Mouse (Mus musculus) intestine, embryonic 16.5 days (tissue): ENCODE measurements around the gene Gprasp2. TPM values are rescaled to one million over a fixed set of nuclear protein-coding genes. Genes with fewer than 3 reads are reported as not detected.
"Not testable (repeated sequence)": the region's sequence is repeated elsewhere in the genome, so short reads cannot be mapped to it uniquely, and the experiment has no call there.

Source experiments
- ATAC-seq: fragments of 200-750 bp; cut with Nextera tagmentation; 2 replicates; pipeline ENCODE4 v1.8.0; 2017; ENCODE audit warnings: moderate TSS enrichment, moderate library complexity
- H3K27ac ChIP-seq: fragments of 300-500 bp; sonication (generic); 2 replicates; pipeline ENCODE4 v1.5.1; 2014; ENCODE audit warnings: mild to moderate bottlenecking, low read length
- H3K27me3 ChIP-seq: fragments of 300-500 bp; sonication (generic); replicated peaks from 2 replicates; pipeline ENCODE4 v1.6.1; 2014; ENCODE audit warnings: low read length, control low read depth, mixed read lengths; ENCODE audit not compliant: control insufficient read depth, insufficient read depth
- H3K36me3 ChIP-seq: fragments of 300-500 bp; sonication (generic); 2 replicates; pipeline ENCODE4 v1.6.1; 2014; ENCODE audit warnings: low read length, control low read depth; ENCODE audit not compliant: control insufficient read depth, insufficient read depth
- H3K4me1 ChIP-seq: fragments of 300-500 bp; sonication (generic); 2 replicates; pipeline ENCODE4 v1.6.1; 2014; ENCODE audit warnings: low read length, control low read depth, mixed read lengths; ENCODE audit not compliant: control insufficient read depth, insufficient read depth
- H3K4me2 ChIP-seq: fragments of 300-500 bp; sonication (generic); 2 replicates; pipeline ENCODE4 v1.6.1; 2014; ENCODE audit warnings: low read depth, low read length, control low read depth
- H3K4me3 ChIP-seq: fragments of 300-500 bp; sonication (generic); 2 replicates; pipeline ENCODE4 v1.5.1; 2014; ENCODE audit warnings: mild to moderate bottlenecking, low read length
- H3K9ac ChIP-seq: fragments of 300-500 bp; sonication (generic); 2 replicates; pipeline ENCODE4 v1.6.1; 2014; ENCODE audit warnings: low read depth, low read length
- H3K9me3 ChIP-seq: fragments of 300-500 bp; sonication (generic); 2 replicates; pipeline ENCODE4 v1.6.1; 2016; ENCODE audit warnings: low read length, control low read depth; ENCODE audit not compliant: control insufficient read depth
- WGBS: fragments of 180-500 bp; shearing (Covaris S2); extraction: QIAGEN DNeasy Blood & Tissue Kit; methylation state at CpG from one replicate; pipeline ENCODE4 v1.1.7; 2014; 5-methylcytosine and 5-hydroxymethylcytosine counted together
- polyA plus RNA-seq: library from polyadenylated mRNA; unstranded; fragments of >200 nt; fragmentation: Nextera tagmentation; extraction: Ambion mirVana; gene quantifications from 2 replicates; pipeline ENCODE4 v1.2.1, GENCODE M21; 2015

The Gprasp2 gene
- 11.7 and 12.6 TPM in 2 replicates for polyA plus RNA-seq

GRCm38 (mm10) chrX:135838521-135839360 lies at the start of gene Gprasp2:
Gene Gprasp2 (plus strand): TSS chrX:135839034.
- Histone ChIP-seq H3K4me3 (peak within 1 kb of the TSS; percentile 46), H3K9ac (peak within 1 kb of the TSS; percentile 56; the same call in 1 of the 2 replicates), H3K4me2 (peak within 1 kb of the TSS; percentile 52)
- H3K4me1 ChIP-seq, H3K27me3 ChIP-seq, H3K27ac ChIP-seq, H3K36me3 ChIP-seq, H3K9me3 ChIP-seq: not testable (repeated sequence)
- peak; percentile 84 for ATAC-seq
- 29% methylated on average over 25 of the region's 32 CpGs for WGBS

DNA sequence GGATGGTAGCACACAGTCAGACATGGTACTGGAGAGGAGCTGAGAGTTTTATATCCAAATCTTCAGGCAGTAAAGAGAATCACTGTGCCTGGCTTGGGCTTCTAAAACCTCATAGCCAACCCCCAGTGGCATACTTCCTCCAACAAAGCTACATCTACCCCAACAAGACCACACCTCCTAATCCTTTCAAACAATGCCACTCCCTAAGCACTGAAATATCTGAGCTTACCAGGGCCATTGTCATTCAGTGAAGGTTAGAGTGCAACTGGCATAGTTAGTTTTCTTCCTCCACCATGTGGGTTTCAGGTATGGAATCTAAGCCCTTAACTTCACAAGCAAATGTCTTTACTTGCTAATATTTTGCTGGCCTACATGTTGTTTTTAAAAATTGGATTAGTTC lies 47.3 kb upstream of the Gprasp2 start:
- Histone ChIP-seq H3K36me3 (no peaks in the 10 kb centered on the region), H3K4me2 (no peak overlapping the region), H3K27ac (no peak overlapping the region), H3K4me1 (no peaks in the 10 kb centered on the region), H3K9ac (no peak overlapping the region), H3K9me3 (no peaks in the 10 kb centered on the region), H3K4me3 (no peak overlapping the region), H3K27me3 (no peaks in the 10 kb centered on the region)
- ATAC-seq = no peak

- H3K4me1 ChIP-seq = no peaks in the 10 kb centered on the region
- no peaks in the 10 kb centered on the region for H3K9me3 ChIP-seq
- no peak overlapping the region for H3K4me3 ChIP-seq
- no peaks in the 10 kb centered on the region for H3K36me3 ChIP-seq
- H3K27ac ChIP-seq = no peak overlapping the region
- 55% methylated on average over 6 of the region's 6 CpGs for WGBS
- ATAC-seq = no peak
- H3K27me3 ChIP-seq = no peaks in the 10 kb centered on the region
- H3K4me2 ChIP-seq = no peak overlapping the region
- no peak overlapping the region for H3K9ac ChIP-seq
These were observed 46.5 kb upstream of the Gprasp2 start for GRCm38 (mm10) chrX:135792326-135792725.

DNA sequence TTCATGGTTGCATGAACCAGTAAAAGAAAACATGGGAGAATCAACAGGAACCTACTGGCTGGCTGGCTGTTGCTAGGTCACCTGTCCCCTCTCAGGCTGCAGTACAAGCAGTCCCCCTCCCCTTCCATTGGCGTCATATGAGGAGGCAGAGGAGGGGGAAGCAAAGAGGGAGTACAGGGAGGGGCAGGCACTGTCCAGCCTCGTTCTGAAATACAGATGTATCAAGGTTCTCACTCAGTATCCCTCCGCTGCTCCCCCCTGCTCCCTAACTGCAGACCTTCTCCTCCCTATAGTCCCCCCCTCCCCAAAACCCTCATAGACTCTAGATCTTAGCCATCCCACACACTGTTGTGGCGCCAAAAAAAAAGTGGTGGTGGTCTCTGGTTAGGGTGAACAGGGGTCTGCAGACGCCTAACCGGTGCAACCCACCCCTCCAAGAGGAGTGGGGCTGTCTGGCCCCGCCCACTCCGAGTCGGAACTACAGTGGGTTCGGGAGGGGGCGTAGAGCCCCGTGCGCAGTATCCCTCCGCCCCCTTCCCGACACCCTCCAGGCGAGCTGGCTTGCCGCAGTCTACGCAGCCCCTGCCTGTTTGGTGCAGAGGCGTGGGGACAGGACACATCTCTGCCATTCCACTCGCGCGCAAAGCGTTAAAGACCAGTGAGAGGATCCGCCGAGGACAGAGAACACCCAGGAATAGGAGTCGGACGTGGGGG lies 43.1 kb upstream of the Gprasp2 start:
- Histone ChIP-seq H3K4me3 (peak overlapping the region; percentile 53), H3K4me2 (peak overlapping the region; percentile 58), H3K9ac (peak overlapping the region; percentile 64)
- H3K27ac ChIP-seq, H3K36me3 ChIP-seq, H3K4me1 ChIP-seq, H3K27me3 ChIP-seq, H3K9me3 ChIP-seq: not testable (repeated sequence)
- peak; percentile 88 for ATAC-seq
- 23% methylated on average over 25 of the region's 27 CpGs for WGBS

DNA sequence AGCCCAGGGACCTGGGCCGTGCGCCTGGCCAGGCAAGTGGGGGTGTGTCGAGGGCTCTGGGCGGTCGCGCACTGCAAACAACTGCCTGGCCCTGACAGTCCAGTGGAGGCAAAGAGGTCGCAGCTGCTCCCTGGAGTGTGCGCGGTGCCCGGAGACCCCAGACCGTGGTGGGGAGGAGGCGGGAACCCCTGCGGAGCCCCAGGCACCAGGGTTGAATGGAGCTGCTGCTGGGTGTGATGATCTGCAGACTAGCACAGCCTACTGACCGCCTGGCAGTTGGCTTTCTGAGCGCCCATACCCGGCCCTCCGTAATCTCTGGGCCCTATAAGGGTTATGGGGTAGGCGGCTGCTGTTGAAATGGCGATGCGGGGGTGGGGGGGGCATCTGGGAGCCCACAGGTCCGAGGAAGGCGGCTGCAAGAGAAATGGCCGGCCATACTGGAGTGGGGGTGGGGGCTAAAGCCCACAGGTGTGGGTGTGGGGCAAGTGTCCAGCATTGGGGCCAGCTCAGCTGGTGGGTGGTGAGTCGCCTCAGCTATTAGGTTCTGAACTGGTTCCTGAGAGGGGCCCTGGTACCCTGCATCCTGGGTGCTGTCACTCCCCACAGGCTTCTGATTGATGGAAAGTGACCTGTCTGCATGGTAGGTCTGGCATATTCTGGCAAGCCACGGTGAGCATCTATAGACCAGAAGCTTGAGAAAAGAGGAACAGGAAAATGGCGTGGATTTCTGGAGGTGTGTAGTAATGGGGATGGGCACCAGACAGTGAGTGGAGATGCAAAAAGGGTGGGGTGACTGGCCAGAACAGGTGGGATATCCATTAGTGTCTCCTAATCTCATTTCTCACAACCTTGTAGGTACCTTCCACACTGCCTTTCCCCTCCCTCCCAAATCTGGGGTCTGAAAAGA lies 42.3 kb upstream of the Gprasp2 start:
- H3K27ac ChIP-seq, H3K36me3 ChIP-seq, H3K9me3 ChIP-seq, H3K4me1 ChIP-seq, H3K27me3 ChIP-seq: not testable (repeated sequence)
- peak overlapping the region; percentile 58 for H3K4me2 ChIP-seq
- H3K9ac ChIP-seq = peak overlapping the region; percentile 64
- peak overlapping the region; percentile 53 for H3K4me3 ChIP-seq
- 19% methylated on average over 22 of the region's 26 CpGs for WGBS
- peak; percentile 76 for ATAC-seq

- H3K36me3 ChIP-seq, H3K4me1 ChIP-seq, H3K27me3 ChIP-seq, H3K27ac ChIP-seq, H3K9me3 ChIP-seq: not testable (repeated sequence)
- peak within 1 kb of the TSS; percentile 58 for H3K4me2 ChIP-seq
- peak within 1 kb of the TSS; percentile 64 for H3K9ac ChIP-seq
- ATAC-seq = 0 out of 2 replicates have a peak, but pooled peaks have one; percentile 30
- H3K4me3 ChIP-seq = peak within 1 kb of the TSS; percentile 53
- WGBS = 4% methylated on average over 3 of the region's 5 CpGs
These were observed 41.6 kb upstream of the Gprasp2 start, which contains the start of gene Bhlhb9 for GRCm38 (mm10) chrX:135797212-135797644. Gene Bhlhb9 (plus strand): TSS chrX:135797594.

- H3K4me3 ChIP-seq = no peak overlapping the region
- no peaks in the 10 kb centered on the region for H3K4me1 ChIP-seq
- no peaks in the 10 kb centered on the region for H3K27me3 ChIP-seq
- ATAC-seq = no peak
- no peak overlapping the region for H3K27ac ChIP-seq
- no peak overlapping the region for H3K9ac ChIP-seq
- no peaks in the 10 kb centered on the region for H3K9me3 ChIP-seq
- H3K36me3 ChIP-seq = no peaks in the 10 kb centered on the region
- 86% methylated on average over 3 of the region's 3 CpGs for WGBS
- no peak overlapping the region for H3K4me2 ChIP-seq
These were observed 34.7 kb upstream of the Gprasp2 start for GRCm38 (mm10) chrX:135804149-135804548.

- Histone ChIP-seq H3K27me3 (no peaks in the 10 kb centered on the region), H3K36me3 (no peaks in the 10 kb centered on the region), H3K27ac (no peak overlapping the region), H3K9ac (no peak overlapping the region), H3K4me3 (no peak overlapping the region), H3K9me3 (no peaks in the 10 kb centered on the region), H3K4me2 (no peak overlapping the region), H3K4me1 (no peaks in the 10 kb centered on the region)
- 13% methylated on average over 1 of the region's 1 CpGs for WGBS
- no peak for ATAC-seq
These were observed 33.1 kb upstream of the Gprasp2 start for GRCm38 (mm10) chrX:135805780-135806179.

DNA sequence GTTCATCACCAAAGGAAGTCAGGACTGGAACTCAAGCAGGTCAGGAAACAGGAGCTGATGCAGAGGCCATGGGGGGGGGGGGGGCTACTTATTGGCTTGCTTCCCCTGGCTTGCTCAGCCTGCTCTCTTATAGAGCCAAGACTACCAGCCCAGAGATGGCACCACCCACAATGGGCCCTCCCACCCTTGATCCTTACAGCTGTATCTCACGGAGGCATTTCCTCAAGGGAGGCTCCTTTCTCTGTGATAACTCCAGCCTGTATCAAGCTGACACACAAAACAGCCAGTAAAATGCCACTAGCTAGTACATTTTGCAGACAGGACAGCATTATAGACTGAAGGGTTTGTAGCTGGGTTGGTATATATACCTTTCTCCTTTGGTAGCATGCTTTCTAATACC lies 2.9 kb upstream of the Gprasp2 start:
- not testable (repeated sequence) for H3K4me3 ChIP-seq, H3K4me1 ChIP-seq, H3K4me2 ChIP-seq, H3K36me3 ChIP-seq, H3K9me3 ChIP-seq, ATAC-seq, H3K27me3 ChIP-seq, H3K9ac ChIP-seq, H3K27ac ChIP-seq
- WGBS = 24% methylated on average over 1 of the region's 1 CpGs
